Mouse (Mus musculus): ENCODE measurements around the gene Ttll5. TPM values are rescaled to one million over a fixed set of nuclear protein-coding genes. Genes with fewer than 3 reads are reported as not detected.

Ttll5 gene
- total RNA-seq (2012; rRNA removed), result 7.4 and 9.3 TPM in 2 replicates
- polyA plus RNA-seq (2012; ENCODE audit: insufficient read depth in 1 of 2, insufficient read length in 2 of 2, low read depth in 1 of 2, low replicate concordance in 2 of 2, missing spikeins in 1 of 2), result 10 to 100 TPM in 1 of 2 experiments, not detected in 1; 18.5 TPM

- 0 out of 2 replicates have a peak, but pooled peaks have one; percentile 10 for TF ChIP-seq GATA1 (IDR thresholded peaks at IDR 0.05; ENCODE audit: low read depth, low read length)
- peak; percentile 85 for TF ChIP-seq MXI1 (IDR thresholded peaks at IDR 0.05; ENCODE audit: low read depth, low read length)
- TF ChIP-seq NRF1 (IDR thresholded peaks at IDR 0.05; ENCODE audit: insufficient read depth, low read depth, low read length, poor library complexity, severe bottlenecking), result peak; percentile 91
- TF ChIP-seq TCF12 (IDR thresholded peaks at IDR 0.05; ENCODE audit: low read depth, low read length), result peak; percentile 25; the same call in 1 of the 2 replicates
- TF ChIP-seq RAD21 (IDR thresholded peaks at IDR 0.05; ENCODE audit: low read depth, low read length), result no peak
- TF ChIP-seq MYC (IDR thresholded peaks at IDR 0.05; ENCODE audit: low read depth, low read length), result no peak; the same call in 1 of the 2 replicates
- peak; percentile 47 for TF ChIP-seq NELFE (IDR thresholded peaks at IDR 0.05; ENCODE audit: low read depth, low read length)
- TF ChIP-seq USF2 (IDR thresholded peaks at IDR 0.05; ENCODE audit: borderline replicate concordance in 1 of 2, insufficient read depth in 1 of 2, low read depth in 1 of 2, low read length in 2 of 2), result no peak
- no peak for TF ChIP-seq CHD1 (IDR thresholded peaks at IDR 0.05; ENCODE audit: low read depth, low read length)
- TF ChIP-seq POLR2A (IDR thresholded peaks at IDR 0.05; ENCODE audit: control insufficient read depth in 1 of 2, insufficient read depth in 1 of 2, low read depth in 1 of 2, low read length in 2 of 2, poor library complexity in 1 of 2), result peak; percentile 47 to 81; a peak in 3 of 4 replicates
- peak; percentile 96 for TF ChIP-seq E2F4 (IDR thresholded peaks at IDR 0.05; ENCODE audit: borderline replicate concordance, low read depth, low read length)
- no peak for TF ChIP-seq MAFK (IDR thresholded peaks at IDR 0.05; ENCODE audit: borderline replicate concordance, low read depth, low read length)
- TF ChIP-seq ZMIZ1 (IDR thresholded peaks at IDR 0.05; ENCODE audit: low read depth, low read length), result peak; percentile 50; the same call in 1 of the 2 replicates
- TF ChIP-seq SIN3A (IDR thresholded peaks at IDR 0.05; ENCODE audit: low read length), result peak; percentile 78
- no peak; the same call in 1 of the 2 replicates for TF ChIP-seq KAT2A (conservative IDR thresholded peaks at IDR 0.05; ENCODE audit: low read depth, low read length)
- TF ChIP-seq ELF1 (IDR thresholded peaks at IDR 0.05; ENCODE audit: low read depth, low read length), result peak; percentile 56; the same call in 1 of the 2 replicates
- TF ChIP-seq HCFC1 (IDR thresholded peaks at IDR 0.05; ENCODE audit: low read depth, low read length), result peak; percentile 88
- H3K27ac ChIP-seq (ENCODE audit: control insufficient read depth, low read depth, low read length), result peak within 1 kb of the TSS; percentile 98
- peaks cover 0 to 4% of the 10 kb centered on the region in 2 experiments; a peak in 2 of 4 replicates for H3K4me1 ChIP-seq (ENCODE audit: control insufficient read depth in 1 of 2, insufficient read depth in 2 of 2, low read length in 2 of 2)
- H3K27me3 ChIP-seq (ENCODE audit: control insufficient read depth in 1 of 2, insufficient read depth in 2 of 2, low read length in 2 of 2), result no peaks in the 10 kb centered on the region
- peak within 1 kb of the TSS; percentile 87 for H3K9ac ChIP-seq (ENCODE audit: control insufficient read depth, low read depth, low read length, poor library complexity, severe bottlenecking)
- peaks cover 12% of the 10 kb centered on the region for H3K79me2 ChIP-seq (ENCODE audit: control insufficient read depth, insufficient read depth, low read length, poor library complexity)
- H3K4me3 ChIP-seq (ENCODE audit: control insufficient read depth in 1 of 2, insufficient read depth in 1 of 2, low read depth in 2 of 2, low read length in 2 of 2), result peak within 1 kb of the TSS; percentile 63 to 82
- H3K9me3 ChIP-seq (replicated peaks; ENCODE audit: insufficient read depth, low read length), result no peaks in the 10 kb centered on the region
- peak; percentile 98 for DNase-seq (ENCODE audit: low read depth, low spot score)
- peaks cover 0 to 16% of the 10 kb centered on the region in 2 experiments; a peak in 2 of 4 replicates for H3K36me3 ChIP-seq (ENCODE audit: control insufficient read depth in 1 of 2, insufficient read depth in 2 of 2, low read length in 2 of 2)
Observed at GRCm38 (mm10) chr12:85824438-85825264, at the start of gene Ttll5, which contains the start of gene Erg28. Ttll5 (plus strand) TSS chr12:85824659. Erg28 (minus strand) TSS chr12:85824550.

DNA sequence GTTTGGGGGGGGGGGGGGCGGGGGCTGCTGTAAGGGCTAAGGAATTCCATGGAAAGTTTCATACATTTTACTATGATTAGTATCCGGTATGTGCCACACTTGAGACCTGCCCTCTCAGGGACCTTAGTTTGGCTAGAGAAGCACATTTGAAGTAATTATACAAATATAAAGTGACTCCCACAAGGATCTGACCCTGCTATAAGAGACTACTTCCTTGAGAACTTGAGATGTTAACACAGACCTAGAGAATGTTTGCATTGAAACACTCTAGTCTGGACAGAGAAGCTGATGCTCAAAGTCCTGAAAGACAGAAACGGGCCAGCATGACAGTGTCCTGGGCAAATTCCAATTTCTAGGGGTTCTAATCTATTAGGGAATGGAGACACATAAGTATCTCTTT lies 45.5 kb upstream of the Ttll5 start:
- no peaks in the 10 kb centered on the region for H3K9me3 ChIP-seq (replicated peaks; ENCODE audit: insufficient read depth, low read length)
- H3K9ac ChIP-seq (ENCODE audit: control insufficient read depth, low read depth, low read length, poor library complexity, severe bottlenecking), result no peak overlapping the region
- H3K79me2 ChIP-seq (ENCODE audit: control insufficient read depth, insufficient read depth, low read length, poor library complexity), result no peaks in the 10 kb centered on the region
- peaks cover 2 to 4% of the 10 kb centered on the region in 2 experiments; a peak in 3 of 4 replicates for H3K27me3 ChIP-seq (ENCODE audit: control insufficient read depth in 1 of 2, insufficient read depth in 2 of 2, low read length in 2 of 2)
- H3K4me3 ChIP-seq (ENCODE audit: control insufficient read depth in 1 of 2, insufficient read depth in 1 of 2, low read depth in 2 of 2, low read length in 2 of 2), result no peak overlapping the region
- DNase-seq (ENCODE audit: low read depth, low spot score), result no peak
- no peak overlapping the region for H3K27ac ChIP-seq (ENCODE audit: control insufficient read depth, low read depth, low read length)
- no peaks in the 10 kb centered on the region for H3K4me1 ChIP-seq (ENCODE audit: control insufficient read depth in 1 of 2, insufficient read depth in 2 of 2, low read length in 2 of 2)
- H3K36me3 ChIP-seq (ENCODE audit: control insufficient read depth in 1 of 2, insufficient read depth in 2 of 2, low read length in 2 of 2), result no peaks in the 10 kb centered on the region
- TF ChIP-seq POLR2A (IDR thresholded peaks at IDR 0.05; ENCODE audit: control insufficient read depth in 1 of 2, insufficient read depth in 1 of 2, low read depth in 1 of 2, low read length in 2 of 2, poor library complexity in 1 of 2) (no peak), SMC3 (IDR thresholded peaks at IDR 0.05; ENCODE audit: low read depth, low read length) (no peak), MAX (IDR thresholded peaks at IDR 0.05; ENCODE audit: low read length) (no peak), HCFC1 (IDR thresholded peaks at IDR 0.05; ENCODE audit: low read depth, low read length) (no peak), KAT2A (conservative IDR thresholded peaks at IDR 0.05; ENCODE audit: low read depth, low read length) (no peak), CTCF (IDR thresholded peaks at IDR 0.05 in 2 of 3, conservative IDR thresholded peaks at IDR 0.05 in 1 of 3; ENCODE audit: control insufficient read depth in 1 of 3, insufficient read depth in 1 of 3, low read depth in 2 of 3, low read length in 3 of 3, poor library complexity in 1 of 3, severe bottlenecking in 1 of 3) (no peak), GABPA (IDR thresholded peaks at IDR 0.05; ENCODE audit: low read depth, low read length) (no peak), USF1 (IDR thresholded peaks at IDR 0.05; ENCODE audit: low read depth, low read length) (no peak), POLR2AphosphoS2 (IDR thresholded peaks at IDR 0.05; ENCODE audit: low read length) (no peak), UBTF (IDR thresholded peaks at IDR 0.05; ENCODE audit: borderline replicate concordance, insufficient read depth, low read depth, low read length) (no peak)
